ENCODE assay signal across 9 mouse cellular contexts in genomic region chr17:86405644-86406043, GRCm38 (mm10).
DNase-seq lines count a peak whose midpoint lies in the region; ATAC-seq and TF ChIP-seq lines count a peak whose summit lies in the region.
"Had no signal": no experiment of that assay in that cellular context is flagged by ENCODE, and none has a peak within 500 bp of the region (broad histone marks: within the 10 kb centered on the region; RNA-seq: fewer than 3 reads in every experiment).

No protein-coding gene starts in this region.

- WGBS in hindbrain, embryonic 10.5 days = 77% methylated on average over 8 of the region's 8 CpGs
- WGBS in hindbrain, postnatal 0 days = 83% methylated on average over 8 of the region's 8 CpGs
- WGBS in liver, embryonic 16.5 days (ENCODE audit: insufficient replicate concordance) = 19% methylated on average over 8 of the region's 8 CpGs
- WGBS in lung, postnatal 0 days = 60% methylated on average over 8 of the region's 8 CpGs

- no peak for TF ChIP-seq CTCF in hindbrain, postnatal 0 days (IDR thresholded peaks at IDR 0.05; ENCODE audit: low read depth)
- no peak for TF ChIP-seq CTCF in G1E (IDR thresholded peaks at IDR 0.05; ENCODE audit: low read depth, low read length)
- no peak for TF ChIP-seq CTCF in cortical plate, adult 2 months (IDR thresholded peaks at IDR 0.05; ENCODE audit: extremely low read depth, insufficient read depth, low read length)
- TF ChIP-seq CTCF in lung, postnatal 0 days (IDR thresholded peaks at IDR 0.05) = no peak

- no peak overlapping the region for H3K9ac ChIP-seq in hindbrain, postnatal 0 days (replicated peaks; ENCODE audit: low read length)
- H3K9ac ChIP-seq in liver, embryonic 16.5 days (ENCODE audit: low read depth, low read length) = no peak overlapping the region
- no peak overlapping the region for H3K9ac ChIP-seq in lung, postnatal 0 days (replicated peaks; ENCODE audit: low read depth)

- no peak overlapping the region for H3K4me3 ChIP-seq in hindbrain, embryonic 10.5 days
- no peak overlapping the region for H3K4me3 ChIP-seq in hindbrain, postnatal 0 days (ENCODE audit: low read length)
- H3K4me3 ChIP-seq in G1E (ENCODE audit: low read depth, low read length) = no peak overlapping the region
- no peak overlapping the region for H3K4me3 ChIP-seq in cortical plate, adult 2 months (ENCODE audit: insufficient read depth, low read length)
- H3K4me3 ChIP-seq in liver, embryonic 16.5 days (ENCODE audit: low read depth, low read length) = no peak overlapping the region
- no peak overlapping the region for H3K4me3 ChIP-seq in lung, postnatal 0 days (ENCODE audit: low read depth, low read length)
- H3K4me3 ChIP-seq: erythroblast, embryonic 14.5 days had no signal

- H3K27ac ChIP-seq in hindbrain, embryonic 10.5 days = peak overlapping the region; percentile 68
- H3K27ac ChIP-seq in hindbrain, postnatal 0 days = no peak overlapping the region
- H3K27ac ChIP-seq in cortical plate, adult 2 months (ENCODE audit: insufficient read depth, low read length) = 0 out of 2 replicates have a peak overlapping the region, but pooled peaks have one; percentile 9
- no peak overlapping the region for H3K27ac ChIP-seq in liver, embryonic 16.5 days (ENCODE audit: low read length)
- H3K27ac ChIP-seq in lung, postnatal 0 days (ENCODE audit: low read length) = no peak overlapping the region

- no peak overlapping the region for H3K4me2 ChIP-seq in hindbrain, postnatal 0 days (ENCODE audit: low read depth, low read length)
- no peak overlapping the region for H3K4me2 ChIP-seq in liver, embryonic 16.5 days (ENCODE audit: low read depth, low read length)
- H3K4me2 ChIP-seq in lung, postnatal 0 days (replicated peaks; ENCODE audit: low read depth, low read length) = no peak overlapping the region

- ATAC-seq in hindbrain, postnatal 0 days = no peak
- ATAC-seq in G1E (ENCODE audit: extremely low read depth, insufficient number of reproducible peaks, low FRiP score, poor library complexity, severe bottlenecking) = peak; percentile 68
- ATAC-seq in liver, embryonic 16.5 days (ENCODE audit: low read depth) = peak; percentile 70
- ATAC-seq in lung, postnatal 0 days = no peak

- no peak for DNase-seq in hindbrain, embryonic 10.5 days (ENCODE audit: low spot score)
- DNase-seq in hindbrain, postnatal 0 days (ENCODE audit: low spot score) = no peak
- no peak for DNase-seq in G1E (ENCODE audit: low spot score)
- DNase-seq in layer of hippocampus, adult 9-11 months = no peak
- DNase-seq in lung, postnatal 0 days (ENCODE audit: low spot score) = no peak
- DNase-seq: right cerebral cortex, adult 18-20 months had no signal

- H3K27me3 ChIP-seq in hindbrain, embryonic 10.5 days (ENCODE audit: insufficient read depth, poor library complexity, severe bottlenecking) = no peaks in the 10 kb centered on the region
- H3K27me3 ChIP-seq in hindbrain, postnatal 0 days (ENCODE audit: insufficient read depth, low read length) = no peaks in the 10 kb centered on the region
- H3K27me3 ChIP-seq in G1E (ENCODE audit: insufficient read depth, low read length) = no peaks in the 10 kb centered on the region
- H3K27me3 ChIP-seq in liver, embryonic 16.5 days (ENCODE audit: control insufficient read depth, insufficient read depth, low read depth, low read length) = no peaks in the 10 kb centered on the region
- no peaks in the 10 kb centered on the region for H3K27me3 ChIP-seq in lung, postnatal 0 days (replicated peaks; ENCODE audit: insufficient read depth, low read length)

- no peak for TF ChIP-seq EP300 in lung, postnatal 0 days (IDR thresholded peaks at IDR 0.05)

- no peaks in the 10 kb centered on the region for H3K9me3 ChIP-seq in hindbrain, embryonic 10.5 days
- H3K9me3 ChIP-seq in hindbrain, postnatal 0 days (ENCODE audit: low read length) = no peaks in the 10 kb centered on the region
- peaks cover 15% of the 10 kb centered on the region for H3K9me3 ChIP-seq in G1E (replicated peaks)
- no peaks in the 10 kb centered on the region for H3K9me3 ChIP-seq in liver, embryonic 16.5 days (replicated peaks; ENCODE audit: control insufficient read depth, low read length)
- H3K9me3 ChIP-seq in lung, postnatal 0 days (ENCODE audit: low read length) = no peaks in the 10 kb centered on the region

- TF ChIP-seq POLR2A in cortical plate, adult 2 months (IDR thresholded peaks at IDR 0.05; ENCODE audit: extremely low read depth, insufficient read depth, low read length) = no peak

- H3K36me3 ChIP-seq in hindbrain, embryonic 10.5 days = no peaks in the 10 kb centered on the region
- H3K36me3 ChIP-seq in hindbrain, postnatal 0 days (ENCODE audit: insufficient read depth, low read length) = no peaks in the 10 kb centered on the region
- H3K36me3 ChIP-seq in G1E (replicated peaks) = no peaks in the 10 kb centered on the region
- no peaks in the 10 kb centered on the region for H3K36me3 ChIP-seq in liver, embryonic 16.5 days (ENCODE audit: control insufficient read depth, insufficient read depth)
- H3K36me3 ChIP-seq in lung, postnatal 0 days (ENCODE audit: insufficient read depth, low read length) = no peaks in the 10 kb centered on the region

- H3K4me1 ChIP-seq in hindbrain, embryonic 10.5 days (replicated peaks) = peaks cover 30% of the 10 kb centered on the region
- peaks cover 11% of the 10 kb centered on the region for H3K4me1 ChIP-seq in hindbrain, postnatal 0 days (ENCODE audit: insufficient read depth, low read length)
- H3K4me1 ChIP-seq in G1E (ENCODE audit: insufficient read depth, low read depth, low read length) = no peaks in the 10 kb centered on the region
- H3K4me1 ChIP-seq in cortical plate, adult 2 months (ENCODE audit: control insufficient read depth, insufficient read depth, low read length) = peaks cover 20% of the 10 kb centered on the region
- H3K4me1 ChIP-seq in liver, embryonic 16.5 days (ENCODE audit: control insufficient read depth, low read depth, low read length) = peaks cover 2% of the 10 kb centered on the region; the same call in 1 of the 2 replicates
- H3K4me1 ChIP-seq in lung, postnatal 0 days (ENCODE audit: insufficient read depth, low read depth, low read length) = peaks cover 4% of the 10 kb centered on the region; the same call in 1 of the 2 replicates

Comparison
In these comparisons a context has a peak if more than half of its experiments do, and no peak if none do; other contexts are left out.
1. H3K27ac ChIP-seq: peak in hindbrain, embryonic 10.5 days (single experiment) and cortical plate, adult 2 months (single experiment); none in hindbrain, postnatal 0 days (single experiment), liver, embryonic 16.5 days (single experiment) and lung, postnatal 0 days (single experiment).
2. ATAC-seq: peak in G1E (single experiment) and liver, embryonic 16.5 days (single experiment); none in hindbrain, postnatal 0 days (single experiment) and lung, postnatal 0 days (single experiment).